ENCODE assay signal across 9 mouse cellular contexts in the genomic region with DNA sequence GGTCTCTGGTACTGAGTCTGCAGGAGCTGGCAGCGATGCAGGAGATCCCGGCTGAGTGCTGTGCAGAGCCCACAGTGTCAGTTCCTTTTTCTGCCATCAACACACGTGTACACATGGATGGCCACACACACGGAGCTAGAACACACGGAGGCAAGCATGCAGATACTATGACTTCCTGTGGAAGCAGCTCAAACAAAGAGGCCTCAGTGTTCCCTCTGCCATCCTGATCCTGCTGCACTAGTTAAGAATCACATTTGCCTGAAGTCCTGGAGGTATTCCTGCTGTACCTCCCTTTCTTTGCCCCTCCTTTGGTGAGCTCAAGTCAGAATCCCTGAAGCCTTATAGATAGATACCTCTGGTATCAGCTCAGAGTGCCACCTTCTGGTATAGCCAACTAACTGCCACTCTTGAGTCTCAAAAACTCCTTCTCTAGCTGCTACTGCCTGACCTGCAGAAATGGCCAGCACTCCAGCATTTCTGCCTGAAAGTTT.
DNase-seq lines count a peak whose midpoint lies in the region; ATAC-seq and TF ChIP-seq lines count a peak whose summit lies in the region.
"Had no signal": no experiment of that assay in that cellular context is flagged by ENCODE, and none has a peak within 500 bp of the region (broad histone marks: within the 10 kb centered on the region; RNA-seq: fewer than 3 reads in every experiment).

No protein-coding gene starts in this region.

- no peaks in the 10 kb centered on the region for H3K9me3 ChIP-seq in forebrain, embryonic 10.5 days
- no peaks in the 10 kb centered on the region for H3K9me3 ChIP-seq in forebrain, embryonic 11.5 days (ENCODE audit: control insufficient read depth, low read length)
- H3K9me3 ChIP-seq in liver, postnatal 0 days (ENCODE audit: low read length): no peaks in the 10 kb centered on the region
- H3K9me3 ChIP-seq in liver, embryonic 12.5 days (replicated peaks): no peaks in the 10 kb centered on the region
- H3K9me3 ChIP-seq in embryonic facial prominence, embryonic 14.5 days (ENCODE audit: control insufficient read depth, low read length): no peaks in the 10 kb centered on the region
- H3K9me3 ChIP-seq: embryonic facial prominence, embryonic 13.5 days had no signal

- H3K4me2 ChIP-seq in forebrain, embryonic 11.5 days (ENCODE audit: low read depth, low read length, severe bottlenecking): no peak overlapping the region
- no peak overlapping the region for H3K4me2 ChIP-seq in liver, postnatal 0 days (ENCODE audit: low read depth, low read length)
- H3K4me2 ChIP-seq in liver, embryonic 12.5 days: no peak overlapping the region
- H3K4me2 ChIP-seq in embryonic facial prominence, embryonic 14.5 days (ENCODE audit: low read depth, low read length): no peak overlapping the region
- H3K4me2 ChIP-seq: embryonic facial prominence, embryonic 13.5 days had no signal

- no peak overlapping the region for H3K27ac ChIP-seq in forebrain, embryonic 10.5 days
- H3K27ac ChIP-seq in forebrain, embryonic 11.5 days (ENCODE audit: low read depth, low read length): no peak overlapping the region
- H3K27ac ChIP-seq in liver, postnatal 0 days (ENCODE audit: low read depth): no peak overlapping the region
- H3K27ac ChIP-seq in liver, embryonic 12.5 days: no peak overlapping the region
- H3K27ac ChIP-seq in embryonic facial prominence, embryonic 14.5 days (replicated peaks; ENCODE audit: low read depth, low read length): no peak overlapping the region
- H3K27ac ChIP-seq: embryonic facial prominence, embryonic 13.5 days had no signal

- no peak for ATAC-seq in forebrain, embryonic 11.5 days (replicated peaks; ENCODE audit: low FRiP score)
- ATAC-seq in liver, postnatal 0 days: no peak
- ATAC-seq in liver, embryonic 12.5 days: no peak
- ATAC-seq in embryonic facial prominence, embryonic 14.5 days (ENCODE audit: low read depth): peak; percentile 33; the same call in 1 of the 2 replicates

- DNase-seq in forebrain, embryonic 10.5 days (ENCODE audit: extremely low spot score, low spot score): peak; percentile 17
- no peak for DNase-seq in forebrain, embryonic 11.5 days (ENCODE audit: low spot score)
- no peak for DNase-seq in liver, postnatal 0 days
- peak; percentile 76 for DNase-seq in embryonic facial prominence, embryonic 14.5 days (ENCODE audit: low spot score)
- DNase-seq in lung, postnatal 36 days: peak; percentile 27
- no peak for DNase-seq in thymus, postnatal 10 days (ENCODE audit: low spot score in 2 of 2)
- DNase-seq in spleen, postnatal 4 days (ENCODE audit: low spot score in 2 of 2): no peak

- peak; percentile 51 for TF ChIP-seq CTCF in liver, postnatal 0 days (IDR thresholded peaks at IDR 0.05; ENCODE audit: low read depth)

- WGBS in forebrain, embryonic 10.5 days: 76% methylated on average over 5 of the region's 5 CpGs
- 83% methylated on average over 5 of the region's 5 CpGs for WGBS in forebrain, embryonic 11.5 days
- WGBS in liver, postnatal 0 days (ENCODE audit: insufficient replicate concordance): 46% methylated on average over 5 of the region's 5 CpGs
- WGBS in liver, embryonic 12.5 days (ENCODE audit: insufficient replicate concordance): 57% methylated on average over 5 of the region's 5 CpGs
- 52% methylated on average over 5 of the region's 5 CpGs for WGBS in embryonic facial prominence, embryonic 14.5 days

- no peak for TF ChIP-seq EP300 in liver, postnatal 0 days (IDR thresholded peaks at IDR 0.05; ENCODE audit: low read depth)

- H3K36me3 ChIP-seq in forebrain, embryonic 10.5 days (replicated peaks): no peaks in the 10 kb centered on the region
- H3K36me3 ChIP-seq in forebrain, embryonic 11.5 days (ENCODE audit: control insufficient read depth, insufficient read depth, low read length): no peaks in the 10 kb centered on the region
- H3K36me3 ChIP-seq in liver, postnatal 0 days (replicated peaks; ENCODE audit: insufficient read depth, low read length): no peaks in the 10 kb centered on the region
- H3K36me3 ChIP-seq in liver, embryonic 12.5 days: no peaks in the 10 kb centered on the region
- no peaks in the 10 kb centered on the region for H3K36me3 ChIP-seq in embryonic facial prominence, embryonic 14.5 days (ENCODE audit: control insufficient read depth, insufficient read depth, low read length)
- H3K36me3 ChIP-seq: embryonic facial prominence, embryonic 13.5 days had no signal

- peaks cover 14% of the 10 kb centered on the region for H3K4me1 ChIP-seq in forebrain, embryonic 10.5 days
- 0 out of 2 replicates have a peak, but pooled peaks cover 3% of the 10 kb centered on the region for H3K4me1 ChIP-seq in forebrain, embryonic 11.5 days (replicated peaks; ENCODE audit: control insufficient read depth, insufficient read depth, low read length)
- H3K4me1 ChIP-seq in liver, postnatal 0 days (ENCODE audit: insufficient read depth): no peaks in the 10 kb centered on the region
- no peaks in the 10 kb centered on the region for H3K4me1 ChIP-seq in liver, embryonic 12.5 days
- H3K4me1 ChIP-seq in embryonic facial prominence, embryonic 14.5 days (ENCODE audit: control insufficient read depth, insufficient read depth, low read length): no peaks in the 10 kb centered on the region

- no peak overlapping the region for H3K4me3 ChIP-seq in forebrain, embryonic 10.5 days
- no peak overlapping the region for H3K4me3 ChIP-seq in forebrain, embryonic 11.5 days (ENCODE audit: low read depth, low read length)
- no peak overlapping the region for H3K4me3 ChIP-seq in liver, postnatal 0 days (ENCODE audit: low read depth, low read length)
- no peak overlapping the region for H3K4me3 ChIP-seq in liver, embryonic 12.5 days
- H3K4me3 ChIP-seq in embryonic facial prominence, embryonic 14.5 days (ENCODE audit: low read depth, low read length): no peak overlapping the region
- H3K4me3 ChIP-seq: embryonic facial prominence, embryonic 13.5 days had no signal

- H3K9ac ChIP-seq in forebrain, embryonic 11.5 days (ENCODE audit: low read length): no peak overlapping the region
- H3K9ac ChIP-seq in liver, postnatal 0 days (replicated peaks): no peak overlapping the region
- H3K9ac ChIP-seq in liver, embryonic 12.5 days: no peak overlapping the region
- H3K9ac ChIP-seq in embryonic facial prominence, embryonic 14.5 days (ENCODE audit: low read depth, low read length): no peak overlapping the region
- H3K9ac ChIP-seq: embryonic facial prominence, embryonic 13.5 days had no signal

- H3K27me3 ChIP-seq in forebrain, embryonic 10.5 days (ENCODE audit: poor library complexity, severe bottlenecking): no peaks in the 10 kb centered on the region
- no peaks in the 10 kb centered on the region for H3K27me3 ChIP-seq in forebrain, embryonic 11.5 days (ENCODE audit: control insufficient read depth, insufficient read depth, low read length)
- no peaks in the 10 kb centered on the region for H3K27me3 ChIP-seq in liver, postnatal 0 days (ENCODE audit: insufficient read depth, low read length)
- H3K27me3 ChIP-seq in liver, embryonic 12.5 days (replicated peaks): no peaks in the 10 kb centered on the region
- no peaks in the 10 kb centered on the region for H3K27me3 ChIP-seq in embryonic facial prominence, embryonic 14.5 days (replicated peaks; ENCODE audit: control insufficient read depth, insufficient read depth, low read length)
- H3K27me3 ChIP-seq: embryonic facial prominence, embryonic 13.5 days had no signal

Comparison
In these comparisons a context has a peak if more than half of its experiments do, and no peak if none do; other contexts are left out.
1. DNase-seq: peak in forebrain, embryonic 10.5 days (single experiment), embryonic facial prominence, embryonic 14.5 days (single experiment) and lung, postnatal 36 days (single experiment); none in forebrain, embryonic 11.5 days (single experiment), liver, postnatal 0 days (single experiment), thymus, postnatal 10 days (0 of 2) and spleen, postnatal 4 days (0 of 2).